Mouse (Mus musculus) erythroblast, embryonic 14.5 days (primary cell): ENCODE results near the gene Rapgef6. TPM values are rescaled to one million over a fixed set of nuclear protein-coding genes. Genes with fewer than 3 reads are reported as not detected.

ENCODE experiments used
- H3K27me3 ChIP-seq: 2 replicates; pipeline ENCODE4 v1.6.1; 2012; ENCODE audit warnings: inconsistent platforms; ENCODE audit not compliant: control insufficient read depth
- H3K36me3 ChIP-seq: 2 replicates; pipeline ENCODE4 v1.6.1; 2012; ENCODE audit warnings: mild to moderate bottlenecking, inconsistent platforms; ENCODE audit not compliant: control insufficient read depth
- H3K4me1 ChIP-seq: 2 replicates; pipeline ENCODE4 v1.6.1; 2012; ENCODE audit warnings: inconsistent platforms; ENCODE audit not compliant: control insufficient read depth
- H3K4me3 ChIP-seq: replicated peaks from 2 replicates; pipeline ENCODE3; 2012; ENCODE audit warnings: moderate library complexity, mild to moderate bottlenecking, inconsistent platforms
- H3K9me3 ChIP-seq: 2 replicates; pipeline ENCODE4 v1.6.1; 2012; ENCODE audit warnings: low read length, inconsistent platforms, mixed read lengths; ENCODE audit not compliant: control insufficient read depth
- GATA1 ChIP-seq: IDR thresholded peaks from 2 replicates; pipeline ENCODE4 v1.6.1; 2012; ENCODE audit warnings: low read length, inconsistent platforms, mixed read lengths
- TAL1 ChIP-seq: IDR thresholded peaks from 3 replicates; pipeline ENCODE4 v1.6.1; 2012; ENCODE audit warnings: low read length, inconsistent platforms, mixed read lengths
- polyA plus RNA-seq: library from polyadenylated mRNA; stranded (reverse); fragments of >175 nt; gene quantifications from 2 replicates; pipeline ENCODE4 v1.2.3, GENCODE M21; 2012

The Rapgef6 gene
- polyA plus RNA-seq, 1 experiment = 0.55 TPM

DNA sequence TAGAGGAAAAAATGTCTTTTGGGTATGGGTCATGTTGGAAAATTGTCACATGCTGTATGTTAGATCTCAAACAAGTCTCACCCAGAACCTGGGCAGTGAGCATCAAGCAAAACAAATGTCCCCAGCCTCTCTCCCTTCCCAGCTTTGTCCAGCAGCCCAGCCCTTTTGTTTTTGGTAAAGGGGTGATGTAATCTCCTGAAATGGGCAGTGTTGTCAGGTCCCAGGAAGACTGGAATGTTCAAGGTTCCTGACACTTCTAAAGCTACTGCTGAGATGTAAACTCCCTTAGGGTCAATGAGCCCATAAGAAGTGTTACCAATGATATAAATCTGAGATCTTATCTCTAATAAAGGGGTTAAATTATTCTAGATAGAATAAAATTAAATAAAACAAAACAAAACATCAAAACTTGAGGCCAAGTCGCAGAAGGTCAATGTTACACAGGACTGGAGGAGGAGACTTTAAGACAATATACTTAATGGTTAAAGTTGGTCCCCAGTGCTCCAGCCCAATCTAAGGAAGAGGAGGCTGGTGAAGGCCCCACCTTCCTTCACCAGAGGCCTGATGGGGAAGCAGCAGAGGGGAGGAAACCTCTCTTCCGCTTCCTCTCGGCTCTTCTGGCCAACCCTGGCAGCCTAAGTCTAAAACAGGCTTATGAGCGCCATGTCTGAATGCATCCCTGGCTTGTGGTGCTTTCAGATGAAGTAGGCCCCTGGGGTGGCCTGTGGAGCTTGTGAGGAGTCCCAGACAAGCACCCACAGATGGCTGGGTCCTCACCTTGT is 188.1 kb downstream of the Rapgef6 start:
- Histone ChIP-seq H3K4me1 (no peaks in the 10 kb centered on the region), H3K9me3 (no peaks in the 10 kb centered on the region), H3K27me3 (no peaks in the 10 kb centered on the region), H3K4me3 (no peak overlapping the region), H3K36me3 (peaks cover 2% of the 10 kb centered on the region)
- TF ChIP-seq TAL1 (no peak), GATA1 (no peak)

- Histone ChIP-seq H3K4me3 (no peak overlapping the region), H3K36me3 (peaks cover 12% of the 10 kb centered on the region), H3K4me1 (no peaks in the 10 kb centered on the region), H3K9me3 (no peaks in the 10 kb centered on the region), H3K27me3 (no peaks in the 10 kb centered on the region)
- TF ChIP-seq GATA1 = no peak
- TF ChIP-seq TAL1 = no peak
Measured at GRCm38 (mm10) chr11:54712849-54713248, 190.2 kb downstream of the Rapgef6 start.

DNA sequence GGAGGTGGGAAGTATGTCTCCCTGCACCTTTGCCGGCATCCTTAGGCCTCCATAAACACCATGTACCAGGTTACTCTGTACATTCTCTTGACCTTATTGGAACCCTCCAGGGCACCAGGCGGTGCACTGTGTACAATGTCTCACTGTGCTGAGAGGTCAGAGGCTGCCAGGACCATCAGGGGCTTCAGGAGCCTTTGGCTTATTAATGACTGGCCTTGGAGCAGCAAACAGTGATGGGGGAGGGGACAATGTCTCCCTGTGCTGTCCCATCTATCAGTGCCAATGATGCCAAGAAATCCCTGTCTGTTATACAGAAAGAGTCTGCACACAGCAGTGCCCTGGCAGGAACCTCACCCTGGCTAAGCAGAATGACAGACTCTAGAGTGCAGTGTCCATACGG is 195.2 kb downstream of the Rapgef6 start:
- TF ChIP-seq GATA1 (no peak), TAL1 (no peak)
- no peaks in the 10 kb centered on the region for H3K9me3 ChIP-seq
- no peaks in the 10 kb centered on the region for H3K27me3 ChIP-seq
- H3K4me1 ChIP-seq = no peaks in the 10 kb centered on the region
- no peak overlapping the region for H3K4me3 ChIP-seq
- H3K36me3 ChIP-seq = peaks cover 42% of the 10 kb centered on the region

DNA sequence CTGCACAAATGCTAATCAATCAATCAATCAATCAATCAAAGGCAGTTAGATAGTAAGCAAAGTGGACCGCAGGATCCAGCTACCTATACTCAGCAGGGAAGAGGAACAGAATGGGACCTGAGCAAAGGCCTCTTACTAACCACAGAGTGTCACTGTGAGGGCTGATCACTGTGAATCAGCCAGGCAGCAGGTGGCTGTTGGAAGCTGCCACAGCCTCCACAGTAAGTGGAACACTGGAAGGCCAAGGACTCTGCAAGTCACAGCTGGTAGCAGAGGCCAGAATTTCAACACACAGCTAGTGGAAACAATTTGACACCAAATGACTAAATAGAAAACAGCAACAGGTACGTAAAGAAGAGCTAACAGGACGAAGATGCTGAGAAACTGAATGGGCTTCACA is 196.0 kb downstream of the Rapgef6 start:
- no peaks in the 10 kb centered on the region for H3K9me3 ChIP-seq
- H3K36me3 ChIP-seq = peaks cover 45% of the 10 kb centered on the region
- no peak for TF ChIP-seq GATA1
- TF ChIP-seq TAL1 = no peak
- H3K4me3 ChIP-seq = no peak overlapping the region
- H3K27me3 ChIP-seq = no peaks in the 10 kb centered on the region
- H3K4me1 ChIP-seq = no peaks in the 10 kb centered on the region

GRCm38 (mm10) chr11:54722057-54722456 is 199.4 kb downstream of the Rapgef6 start:
- no peak for TF ChIP-seq TAL1
- Histone ChIP-seq H3K4me1 (no peaks in the 10 kb centered on the region), H3K9me3 (no peaks in the 10 kb centered on the region), H3K4me3 (no peak overlapping the region), H3K27me3 (no peaks in the 10 kb centered on the region), H3K36me3 (peaks cover 38% of the 10 kb centered on the region)

- no peak for TF ChIP-seq TAL1
- no peaks in the 10 kb centered on the region for H3K4me1 ChIP-seq
- no peak overlapping the region for H3K4me3 ChIP-seq
- no peaks in the 10 kb centered on the region for H3K27me3 ChIP-seq
- peaks cover 31% of the 10 kb centered on the region for H3K36me3 ChIP-seq
- no peaks in the 10 kb centered on the region for H3K9me3 ChIP-seq
Measured at GRCm38 (mm10) chr11:54724353-54725034, 201.8 kb downstream of the Rapgef6 start.

GRCm38 (mm10) chr11:54726571-54727062 is 204.0 kb downstream of the Rapgef6 start:
- Histone ChIP-seq H3K4me1 (no peaks in the 10 kb centered on the region), H3K36me3 (peaks cover 18% of the 10 kb centered on the region), H3K4me3 (no peak overlapping the region), H3K27me3 (no peaks in the 10 kb centered on the region), H3K9me3 (no peaks in the 10 kb centered on the region)
- TF ChIP-seq TAL1 (no peak), GATA1 (no peak)

DNA sequence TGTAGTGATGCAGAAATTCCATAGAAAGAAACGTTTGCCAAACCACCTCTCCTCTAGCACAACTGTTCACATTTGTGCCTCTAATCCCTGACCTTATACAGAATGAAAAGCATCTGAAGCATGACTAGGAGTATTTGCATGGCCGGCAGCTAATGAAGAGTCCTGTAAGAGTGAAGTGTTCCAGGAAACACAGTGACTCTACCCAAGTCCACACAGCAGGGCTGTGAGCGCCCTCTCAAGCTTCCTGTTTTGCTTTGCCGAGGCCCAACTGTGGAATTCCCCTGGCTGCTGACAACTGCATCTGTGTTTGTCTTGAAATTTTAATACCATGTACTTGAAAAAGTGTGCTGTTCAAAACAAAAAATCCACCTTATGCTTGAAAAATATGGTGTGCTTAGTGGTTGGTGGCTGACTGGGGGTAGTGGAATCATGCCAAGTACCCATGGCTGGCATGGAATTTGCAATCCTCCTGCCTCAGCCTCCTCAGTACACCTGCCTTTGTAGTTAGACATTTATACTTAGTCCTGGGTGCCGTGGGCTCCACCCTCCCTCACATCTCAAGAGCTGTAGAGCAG is 204.8 kb downstream of the Rapgef6 start:
- TF ChIP-seq TAL1 (no peak), GATA1 (no peak)
- H3K9me3 ChIP-seq = no peaks in the 10 kb centered on the region
- H3K36me3 ChIP-seq = peaks cover 12% of the 10 kb centered on the region
- H3K27me3 ChIP-seq = no peaks in the 10 kb centered on the region
- no peaks in the 10 kb centered on the region for H3K4me1 ChIP-seq
- no peak overlapping the region for H3K4me3 ChIP-seq

DNA sequence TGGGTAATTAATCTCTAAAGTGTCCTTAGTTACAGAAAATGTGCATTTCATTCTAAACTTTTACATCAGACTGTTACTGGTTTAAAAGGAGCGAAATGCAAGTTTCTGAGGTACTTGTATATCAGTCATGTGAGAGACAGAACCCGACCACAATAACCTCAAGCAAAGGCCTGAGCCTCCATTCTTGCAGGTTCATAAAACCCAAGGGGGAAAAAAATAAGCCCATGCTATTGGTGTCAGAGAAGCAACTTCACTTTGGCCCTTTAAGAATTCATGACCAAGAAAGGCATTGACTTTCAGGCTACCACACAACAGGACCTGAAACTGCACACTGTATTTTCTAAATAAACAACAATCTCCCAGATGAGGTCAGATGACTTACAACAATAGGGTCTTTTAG is 205.7 kb downstream of the Rapgef6 start:
- Histone ChIP-seq H3K9me3 (no peaks in the 10 kb centered on the region), H3K27me3 (no peaks in the 10 kb centered on the region), H3K4me1 (no peaks in the 10 kb centered on the region)

More for the DNA sequence above, 205.7 kb downstream of the Rapgef6 start:
- TF ChIP-seq GATA1 = no peak
- no peak for TF ChIP-seq TAL1
- Histone ChIP-seq H3K36me3 (peaks cover 7% of the 10 kb centered on the region), H3K4me3 (no peak overlapping the region)
